Mouse (Mus musculus) thymus, postnatal 14 days (tissue): ENCODE data around the gene Apobr.
A peak's percentile ranks its signal among the peaks of the same experiment; 100 is the strongest.

Experiments
- DNase-seq: peaks from one replicate; pipeline ENCODE4 v3.0.0; 2021

Gene Apobr

GRCm38 (mm10) chr7:126601896-126602295 lies 17.2 kb downstream of the Apobr start:
- DNase-seq = no peak

- no peak for DNase-seq
These were observed 17.9 kb downstream of the Apobr start for GRCm38 (mm10) chr7:126602650-126603049.

GRCm38 (mm10) chr7:126606611-126607010 lies 21.9 kb downstream of the Apobr start:
- DNase-seq = peak; percentile 31

- no peak for DNase-seq
These were observed 22.3 kb downstream of the Apobr start for GRCm38 (mm10) chr7:126607064-126607463.

- DNase-seq = no peak
These were observed 23.1 kb downstream of the Apobr start for GRCm38 (mm10) chr7:126607796-126608195.

GRCm38 (mm10) chr7:126612736-126613135 lies 28.0 kb downstream of the Apobr start:
- no peak for DNase-seq

GRCm38 (mm10) chr7:126616707-126617106 lies 32.0 kb downstream of the Apobr start:
- DNase-seq = no peak

GRCm38 (mm10) chr7:126619559-126620275 lies 35.0 kb downstream of the Apobr start:
- no peak for DNase-seq

GRCm38 (mm10) chr7:126621452-126622359 lies 37.0 kb downstream of the Apobr start:
- DNase-seq = no peak

GRCm38 (mm10) chr7:126623381-126623780 lies 38.6 kb downstream of the Apobr start:
- DNase-seq = no peak

- DNase-seq = no peak
These were observed 40.0 kb downstream of the Apobr start for GRCm38 (mm10) chr7:126624774-126625173.

- no peak for DNase-seq
These were observed 40.6 kb downstream of the Apobr start for GRCm38 (mm10) chr7:126625369-126625768.

- DNase-seq = no peak
These were observed 41.3 kb downstream of the Apobr start for GRCm38 (mm10) chr7:126625807-126626600.

- no peak for DNase-seq
These were observed 43.4 kb downstream of the Apobr start for GRCm38 (mm10) chr7:126628111-126628510.

- DNase-seq = no peak
These were observed 45.2 kb downstream of the Apobr start for GRCm38 (mm10) chr7:126629915-126630314.

- no peak for DNase-seq
These were observed 46.2 kb downstream of the Apobr start, which contains the start of gene Nupr1 for GRCm38 (mm10) chr7:126630824-126631518. Nupr1 (minus strand) TSS chr7:126630861.

GRCm38 (mm10) chr7:126632478-126632877 lies 47.7 kb downstream of the Apobr start:
- DNase-seq = no peak

- no peak for DNase-seq
These were observed 50.6 kb downstream of the Apobr start for GRCm38 (mm10) chr7:126635375-126635774.

- DNase-seq = peak; percentile 54
These were observed 52.2 kb downstream of the Apobr start for GRCm38 (mm10) chr7:126636733-126637520.
